Mouse (Mus musculus) cerebellum, postnatal 36 days (tissue): ENCODE data around the gene Arhgap21.
A peak's percentile ranks its signal among the peaks of the same experiment; 100 is the strongest.

Experiments
- DNase-seq, 2 experiments: peaks; one replicate each; pipeline ENCODE4 v3.0.0; 2021 to 2022; ENCODE audit warnings: mixed read lengths in 2 of 2

The Arhgap21 gene

DNA sequence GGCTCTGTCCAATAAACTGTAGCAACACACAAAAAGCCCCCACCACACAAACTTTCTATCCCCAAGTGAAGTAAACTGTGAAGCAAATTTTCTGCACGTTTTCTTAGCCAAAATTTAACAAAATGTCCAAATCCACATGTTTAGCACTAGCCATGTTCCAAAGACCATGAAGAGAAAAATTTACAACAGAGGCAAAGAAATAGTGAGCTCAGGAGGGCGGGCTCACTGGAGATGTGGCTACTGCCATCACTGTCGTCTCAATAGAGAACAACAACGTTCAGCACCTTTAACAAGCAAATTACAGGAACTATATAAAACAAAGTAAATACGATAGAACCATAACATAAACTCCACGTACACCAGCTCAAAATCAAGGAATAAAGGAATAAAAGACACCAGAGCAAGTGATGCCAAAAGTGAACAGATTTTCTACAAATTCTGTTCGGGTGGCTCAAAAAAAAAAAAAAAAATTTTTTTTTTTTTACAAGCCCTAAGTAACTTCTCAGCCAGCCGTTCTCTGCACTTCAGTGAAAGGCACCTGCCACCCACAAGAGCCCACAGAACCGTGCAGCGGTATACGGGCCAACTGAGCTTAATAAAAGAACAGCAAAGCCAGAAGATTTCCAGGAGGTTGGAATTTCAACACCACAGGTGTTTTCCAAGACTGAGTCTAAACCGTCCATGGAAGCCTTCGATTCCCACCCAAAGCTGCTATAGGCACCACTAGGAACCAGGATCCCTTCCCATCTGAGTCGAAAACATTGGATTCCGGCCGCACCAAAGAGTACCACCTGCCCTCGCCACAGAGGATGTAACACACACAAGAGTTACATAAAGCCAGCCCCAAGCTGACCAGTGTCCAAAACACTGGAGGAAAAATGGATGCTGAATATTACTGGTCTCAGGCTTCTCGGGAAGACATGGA lies 2.2 kb downstream of the Arhgap21 start:
- peak in 1 of 2 experiments; percentile 64 for DNase-seq

DNA sequence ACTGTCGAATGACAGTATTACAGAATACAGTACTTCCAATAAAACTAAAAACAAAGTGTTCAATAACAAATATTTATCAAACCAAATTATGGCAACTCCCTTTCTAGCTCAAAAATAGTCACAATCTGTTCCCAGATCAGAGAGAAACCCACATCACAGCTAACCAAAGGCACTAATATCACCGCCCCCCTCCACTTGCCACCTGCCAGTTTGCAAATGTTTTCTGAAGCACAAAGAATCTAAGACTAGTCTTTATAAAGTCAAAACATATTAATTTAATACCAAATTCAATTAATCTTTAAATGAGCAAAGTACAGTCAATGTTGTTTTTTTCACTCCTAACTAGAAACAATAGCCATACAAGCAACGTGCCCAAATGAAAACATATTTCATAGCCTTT lies 3.3 kb downstream of the Arhgap21 start:
- DNase-seq = no peak

DNA sequence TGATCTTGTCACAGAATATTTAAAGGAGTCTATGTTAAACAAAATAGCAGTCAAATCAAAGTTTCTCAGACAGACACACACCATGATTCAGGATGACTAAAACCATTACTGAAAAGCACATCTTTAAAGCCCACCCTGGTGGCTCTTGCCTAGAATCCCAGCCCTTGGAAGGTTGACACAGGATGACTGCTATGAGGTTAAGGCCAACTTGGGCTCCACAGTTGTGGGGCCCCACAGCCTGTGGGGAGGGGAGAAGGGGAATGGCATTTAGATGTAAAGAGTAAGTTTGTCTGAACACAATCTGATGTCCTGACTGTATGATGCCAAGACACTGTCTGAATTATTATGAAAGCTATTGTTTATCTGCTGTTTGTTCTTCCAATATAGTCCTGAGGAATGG lies 4.2 kb downstream of the Arhgap21 start:
- no peak for DNase-seq

DNA sequence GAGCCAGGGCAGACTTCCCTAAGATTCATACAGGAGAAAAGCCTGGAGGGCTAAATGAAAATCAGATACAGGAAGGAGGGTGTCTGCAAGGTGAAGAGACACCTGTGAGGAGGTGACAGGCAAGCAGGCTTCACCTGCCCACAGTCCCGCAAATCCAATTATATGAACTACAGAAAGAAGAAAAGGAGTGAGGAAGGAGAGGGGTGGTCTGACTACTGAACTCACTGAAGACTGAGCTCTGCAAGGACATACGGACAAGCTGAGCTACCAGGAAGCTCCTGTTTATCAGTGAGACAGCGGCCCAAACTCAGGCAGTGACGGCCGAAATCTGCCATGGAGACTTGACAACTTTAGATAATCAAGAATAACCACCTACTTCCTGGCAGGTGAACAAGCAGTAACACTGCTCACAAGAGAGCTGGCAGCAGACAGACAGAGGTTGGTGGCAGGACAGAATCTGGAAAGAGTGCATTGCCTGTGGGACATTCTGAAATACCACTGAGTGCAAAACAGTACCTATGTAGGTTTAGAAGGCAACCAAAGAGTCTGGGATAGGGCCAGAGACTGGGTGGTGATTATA lies 5.4 kb downstream of the Arhgap21 start:
- peak in 1 of 2 experiments; percentile 50 for DNase-seq

DNA sequence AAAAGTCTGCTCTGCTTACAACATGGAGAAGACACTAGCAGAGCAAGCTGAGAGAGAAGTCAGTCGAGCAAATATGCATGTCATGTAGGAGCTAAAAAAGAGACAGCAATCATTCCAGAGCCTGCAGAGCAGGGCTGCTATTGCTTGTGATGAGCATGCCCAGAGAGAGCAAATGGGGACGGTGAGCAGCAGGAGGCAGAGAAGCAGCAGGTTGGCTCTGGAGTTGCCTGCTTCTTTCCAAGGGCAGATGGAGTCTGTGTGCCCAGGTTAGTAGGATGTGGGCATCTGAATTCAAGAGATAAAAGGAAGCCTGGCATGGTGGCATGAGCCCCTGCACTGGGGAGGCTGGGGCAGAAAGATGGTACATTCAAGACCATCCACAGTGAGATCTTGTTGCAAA lies 6.4 kb downstream of the Arhgap21 start:
- DNase-seq = peak; percentile 89 to 92

DNA sequence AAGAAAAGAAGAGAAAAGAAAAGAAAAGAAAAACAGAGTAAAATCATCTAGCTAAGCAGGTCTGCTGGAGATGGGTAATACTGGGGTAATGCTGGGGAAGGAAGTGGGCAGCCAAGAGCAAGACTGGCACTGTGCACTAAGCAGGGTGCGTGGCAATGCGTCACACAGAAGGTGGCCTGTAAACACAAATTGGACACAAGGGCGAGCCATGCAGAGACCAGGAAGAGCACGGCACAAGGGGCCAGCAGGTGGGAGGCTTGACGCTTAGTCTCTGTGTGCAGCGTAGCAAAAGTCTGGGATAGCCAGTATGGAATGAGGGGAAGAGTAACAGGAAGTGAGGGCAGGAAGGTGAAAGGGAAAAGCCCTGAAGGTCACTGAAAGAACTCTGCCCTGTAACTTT lies 6.9 kb downstream of the Arhgap21 start:
- peak; percentile 60 to 72 for DNase-seq

DNA sequence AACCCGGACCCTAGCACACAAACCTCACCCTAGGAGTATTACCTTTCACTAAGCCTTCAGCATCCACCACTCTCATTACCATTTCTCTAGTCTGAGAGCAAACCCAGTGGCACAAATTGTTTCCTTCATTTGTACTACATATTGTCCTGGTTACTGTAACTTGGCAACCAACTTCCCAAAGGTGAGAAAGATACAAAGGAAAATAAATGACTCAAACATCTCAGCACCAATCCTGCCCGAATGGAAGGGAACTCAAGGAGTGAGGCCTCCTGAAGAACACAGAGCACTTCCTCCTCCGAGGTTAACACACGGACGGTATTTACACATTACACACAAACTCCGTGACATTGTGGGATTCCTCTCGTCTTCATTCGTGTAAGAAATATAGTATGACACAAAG lies 7.4 kb downstream of the Arhgap21 start:
- no peak for DNase-seq

DNA sequence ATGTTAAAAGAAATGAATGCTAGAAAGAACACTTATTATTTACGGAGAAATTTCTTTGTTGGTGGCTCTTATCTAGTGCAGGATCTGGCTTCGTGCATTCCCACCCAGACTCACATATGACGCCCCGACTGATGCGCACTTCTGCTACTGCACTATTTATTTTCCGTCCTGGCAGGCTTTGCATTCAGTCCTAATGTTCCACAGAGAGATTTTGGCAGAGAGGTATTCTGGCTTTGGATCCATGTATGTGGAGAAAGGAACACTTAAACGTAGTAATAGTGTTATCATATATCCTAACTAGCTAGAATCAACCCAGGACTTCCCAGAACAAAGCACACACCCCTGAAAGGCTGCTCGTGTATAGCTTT lies 8.0 kb downstream of the Arhgap21 start:
- DNase-seq = no peak

DNA sequence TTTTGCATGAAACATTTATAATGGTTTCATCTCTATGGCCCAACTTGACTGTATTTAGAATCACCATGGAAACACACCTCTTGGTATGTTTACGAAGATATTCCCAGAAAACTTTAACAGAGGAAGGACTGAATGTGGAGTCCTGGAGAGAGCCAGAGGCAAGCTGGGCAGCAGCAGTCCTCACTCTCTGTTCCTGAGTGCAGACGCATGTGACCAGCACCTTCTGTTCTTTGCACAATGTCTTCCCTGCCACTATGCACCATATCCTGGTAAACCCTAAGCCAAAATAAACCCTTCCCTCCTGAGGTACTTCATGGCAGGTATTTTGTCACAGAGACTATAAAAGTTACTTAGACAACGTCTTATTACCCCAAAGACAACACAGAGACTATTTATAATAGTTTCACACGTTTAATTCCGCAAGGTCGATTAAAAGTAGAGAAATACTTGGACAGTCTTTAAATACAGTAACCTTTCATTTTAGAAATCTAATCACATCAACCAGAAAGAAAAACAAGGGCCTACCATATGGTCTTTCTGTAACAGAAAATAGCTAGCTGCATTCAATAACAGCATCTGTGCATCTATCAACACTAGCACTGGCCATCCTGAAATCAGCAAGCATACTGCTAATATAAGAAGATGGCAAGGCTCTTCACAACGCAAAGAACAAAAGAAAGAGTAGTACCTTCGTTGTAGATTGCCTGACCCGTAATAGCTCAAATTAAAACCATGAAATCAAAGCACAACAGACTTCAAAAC lies 8.6 kb downstream of the Arhgap21 start:
- peak in 1 of 2 experiments; percentile 26 for DNase-seq

DNA sequence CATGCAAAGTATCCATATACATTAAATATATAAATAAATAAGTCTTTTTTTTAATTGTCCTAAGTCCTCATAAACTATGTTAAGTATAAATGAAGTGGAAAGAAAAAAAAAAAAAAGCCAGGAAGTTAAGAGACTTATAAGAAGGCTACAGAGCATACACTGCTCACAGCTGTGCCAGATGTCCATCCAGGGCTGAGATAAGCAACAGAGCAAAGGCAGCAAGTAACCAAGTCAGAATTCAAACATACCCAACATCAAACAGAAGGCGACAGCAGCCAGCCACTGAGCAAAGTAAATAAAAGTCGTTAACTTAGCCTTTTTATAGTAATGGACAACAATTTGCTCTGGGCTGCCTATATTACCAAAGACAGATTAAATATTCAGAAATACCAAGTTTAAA lies 9.6 kb downstream of the Arhgap21 start:
- DNase-seq = no peak

DNA sequence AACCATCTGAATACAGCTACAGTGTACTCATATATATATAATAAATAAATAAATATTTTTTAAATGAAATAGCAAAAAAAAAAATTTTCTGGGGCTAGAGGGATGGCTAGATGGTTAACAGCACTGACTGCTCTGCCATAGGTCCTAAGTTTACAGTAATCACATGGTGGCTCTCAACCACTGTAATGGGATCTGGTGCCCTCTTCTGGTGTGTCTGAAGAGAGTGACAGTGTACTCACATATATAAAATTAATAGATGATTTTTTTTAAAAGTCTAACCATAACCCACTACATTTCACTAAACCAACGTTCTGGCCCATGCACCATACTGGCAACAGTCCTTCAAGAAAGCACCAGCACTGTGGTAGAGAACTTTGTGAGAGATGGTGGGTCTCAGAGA lies 10.7 kb downstream of the Arhgap21 start:
- no peak for DNase-seq

DNA sequence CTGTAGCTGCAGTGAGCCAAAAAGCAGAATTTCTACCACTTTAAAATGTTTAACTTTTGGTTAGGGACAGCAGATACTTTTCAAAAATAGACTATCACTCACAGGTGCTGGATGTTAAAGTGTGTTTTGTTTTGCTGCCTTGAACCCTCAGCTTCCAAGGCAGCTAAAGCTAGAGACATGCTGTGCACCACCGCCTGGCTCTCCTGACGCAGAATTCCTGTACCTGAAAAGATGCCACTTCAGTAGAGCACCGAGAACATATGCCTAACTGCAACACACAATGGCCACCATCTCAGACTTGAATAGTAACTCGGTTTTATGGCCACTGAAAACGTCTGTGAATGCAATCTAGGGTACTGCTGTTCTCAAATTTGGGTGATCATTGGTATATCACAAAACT lies 12.0 kb downstream of the Arhgap21 start:
- DNase-seq = no peak

DNA sequence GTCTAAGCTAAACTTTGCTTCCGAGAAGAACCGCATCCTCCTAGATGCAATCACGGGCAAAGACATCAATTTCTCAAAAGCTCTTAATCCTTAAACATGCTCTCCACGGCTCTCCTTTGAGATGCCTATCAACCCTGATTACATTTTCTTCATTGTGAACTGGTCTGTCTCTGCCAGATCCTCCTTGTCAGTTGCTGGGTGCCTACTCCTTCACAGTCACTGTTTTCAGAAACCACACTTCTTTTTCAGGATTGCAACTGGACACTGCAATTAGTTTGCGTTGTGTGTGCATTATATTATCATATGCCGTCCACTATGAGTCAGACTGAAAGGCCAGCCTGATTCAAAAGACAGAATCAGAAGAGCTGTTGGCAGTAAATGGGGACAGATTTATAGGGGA lies 12.7 kb downstream of the Arhgap21 start:
- no peak for DNase-seq

DNA sequence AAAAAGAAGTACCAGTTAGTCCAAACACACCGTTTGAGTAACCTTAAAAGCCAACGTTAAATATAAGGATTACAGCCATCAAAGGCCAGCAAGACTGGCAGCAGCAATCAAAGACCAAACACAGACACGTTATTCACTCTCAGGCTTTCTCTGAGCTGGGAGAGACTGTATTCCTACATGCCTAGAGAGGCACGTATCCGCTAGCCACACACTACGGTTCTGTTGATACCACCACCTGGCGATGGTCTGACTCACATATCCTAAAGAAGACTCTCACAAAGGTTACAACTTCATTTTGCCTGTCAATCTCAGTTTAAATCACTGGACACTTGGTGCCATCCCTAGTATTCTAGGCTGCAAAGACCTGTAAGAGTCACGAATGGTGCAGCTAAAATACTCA lies 13.3 kb downstream of the Arhgap21 start:
- DNase-seq = no peak

DNA sequence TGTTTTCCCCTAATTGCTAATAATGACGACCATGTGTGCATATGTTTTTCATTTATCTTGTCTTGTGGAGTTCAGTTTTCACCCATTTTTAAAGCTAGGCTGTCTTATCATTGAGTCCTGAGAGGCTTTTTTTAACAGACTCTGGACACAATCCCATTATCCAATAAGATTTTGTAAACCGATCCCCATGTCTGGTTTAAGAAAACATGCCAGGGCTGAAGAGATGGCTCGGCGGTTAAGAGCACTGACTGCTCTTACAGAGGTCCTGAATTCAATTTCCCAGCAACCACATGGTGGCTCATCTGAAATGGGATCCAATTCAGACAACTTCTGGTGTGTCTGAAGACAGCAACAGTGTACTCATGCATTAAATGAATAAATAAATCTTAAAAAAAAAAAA lies 16.0 kb downstream of the Arhgap21 start:
- no peak for DNase-seq

DNA sequence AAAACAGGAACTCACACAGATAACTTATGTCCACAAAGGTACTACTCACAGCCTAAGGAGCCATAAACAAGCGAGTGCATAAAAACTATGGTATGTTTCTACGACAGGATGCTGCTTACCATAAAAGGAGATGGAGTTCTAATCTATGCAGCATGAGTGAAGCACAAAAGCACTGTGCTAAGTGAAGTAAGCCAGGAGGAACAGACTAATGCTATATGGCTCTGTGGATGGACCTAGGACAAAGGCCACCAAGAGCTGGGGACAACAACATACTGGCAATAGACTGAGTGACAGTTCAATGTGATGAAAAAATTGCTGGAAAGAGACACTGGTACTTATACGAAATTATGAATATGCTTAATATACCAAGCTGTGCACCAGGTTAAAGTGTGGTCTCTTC lies 19.5 kb downstream of the Arhgap21 start:
- DNase-seq = no peak

DNA sequence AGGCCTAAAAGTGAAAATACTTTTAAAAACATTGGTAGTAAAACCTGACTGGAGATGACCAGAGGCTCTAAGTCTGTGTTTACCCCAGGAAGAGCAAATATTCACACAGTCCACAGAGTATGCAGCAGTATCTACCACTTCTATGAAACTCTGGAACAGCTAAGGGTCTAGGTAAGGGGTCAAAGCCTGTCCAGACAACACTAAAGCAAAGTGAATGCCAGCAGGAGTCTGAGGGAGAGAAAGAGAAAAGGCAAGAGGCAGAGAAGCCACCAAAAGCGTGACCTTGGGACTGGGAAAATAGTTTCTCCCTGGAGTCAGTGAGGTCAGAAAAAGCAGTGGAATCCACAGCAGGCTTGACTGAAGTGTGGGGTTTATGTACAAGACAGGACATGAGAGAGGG lies 21.6 kb downstream of the Arhgap21 start:
- no peak for DNase-seq

DNA sequence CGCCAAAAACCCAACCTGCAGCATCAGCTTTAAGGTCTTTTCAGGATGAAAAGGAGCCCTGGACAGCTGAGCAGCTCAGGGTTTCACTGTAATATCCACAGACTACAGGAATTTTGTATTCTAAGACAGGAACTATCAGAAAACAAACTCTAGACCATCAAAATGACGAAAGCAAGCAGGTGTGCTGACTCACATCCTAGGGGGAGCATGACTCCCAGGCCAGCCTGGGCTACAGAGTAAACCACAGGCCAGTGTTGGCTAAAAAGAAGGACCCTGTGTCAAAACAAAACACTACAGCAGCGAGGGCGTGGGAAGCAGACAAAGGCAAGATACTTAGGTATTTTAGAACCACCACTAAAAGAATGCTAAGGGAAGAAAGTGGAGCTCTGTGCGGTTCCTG lies 23.1 kb downstream of the Arhgap21 start:
- no peak for DNase-seq

DNA sequence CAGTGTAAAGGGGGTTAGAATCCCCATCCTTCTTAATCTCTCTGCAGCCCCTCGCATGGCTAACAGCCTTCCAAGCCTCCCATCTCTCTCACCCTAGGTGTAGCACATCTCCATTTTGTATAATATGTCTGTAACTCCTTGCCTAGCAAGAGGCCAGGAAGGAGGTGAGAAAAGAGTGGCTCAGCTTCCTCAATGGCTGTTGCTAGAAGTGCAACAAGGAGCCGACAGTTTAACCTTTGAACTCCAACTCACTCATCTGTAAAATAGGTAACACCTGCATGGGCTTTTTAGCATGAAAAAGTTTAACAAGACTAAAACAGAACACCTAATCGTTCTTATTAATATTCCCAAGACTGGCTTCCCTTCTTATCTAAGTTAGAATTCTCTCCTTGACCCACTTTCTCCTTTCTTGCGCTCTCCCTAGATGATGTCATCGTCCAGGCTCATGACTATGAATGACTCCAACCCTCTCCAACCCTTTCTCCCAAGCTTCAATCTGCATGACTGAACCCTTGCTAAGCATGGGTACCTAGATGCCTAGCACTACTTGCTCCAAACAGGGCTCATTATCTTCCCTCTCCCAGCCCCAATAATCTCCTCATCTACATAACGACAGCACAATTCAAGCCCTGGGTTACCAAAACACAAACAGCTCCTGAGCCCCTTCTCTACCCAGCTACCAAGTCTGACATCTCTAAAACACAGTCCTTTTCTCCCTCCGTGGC lies 24.8 kb downstream of the Arhgap21 start:
- DNase-seq = no peak

DNA sequence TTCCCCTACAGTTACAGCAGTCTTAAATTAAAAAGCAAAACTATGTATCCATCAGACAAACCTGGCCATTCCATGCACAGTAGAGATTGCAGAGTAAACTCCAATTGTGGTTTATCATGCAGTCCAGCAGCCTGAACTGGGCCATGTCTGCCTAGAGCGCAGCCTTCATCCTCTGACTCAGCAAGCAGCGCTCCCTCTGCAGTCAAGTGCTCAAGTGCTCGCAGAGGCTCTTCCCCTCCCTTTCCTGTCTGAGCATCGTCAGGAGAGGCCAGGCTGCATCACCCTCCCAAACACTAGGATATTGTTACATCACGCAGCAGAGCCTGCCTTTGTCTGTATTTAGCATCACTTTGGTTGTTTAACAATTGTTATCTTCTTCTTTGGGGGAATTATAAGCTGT lies 25.5 kb downstream of the Arhgap21 start:
- peak; percentile 40 to 55 for DNase-seq

DNA sequence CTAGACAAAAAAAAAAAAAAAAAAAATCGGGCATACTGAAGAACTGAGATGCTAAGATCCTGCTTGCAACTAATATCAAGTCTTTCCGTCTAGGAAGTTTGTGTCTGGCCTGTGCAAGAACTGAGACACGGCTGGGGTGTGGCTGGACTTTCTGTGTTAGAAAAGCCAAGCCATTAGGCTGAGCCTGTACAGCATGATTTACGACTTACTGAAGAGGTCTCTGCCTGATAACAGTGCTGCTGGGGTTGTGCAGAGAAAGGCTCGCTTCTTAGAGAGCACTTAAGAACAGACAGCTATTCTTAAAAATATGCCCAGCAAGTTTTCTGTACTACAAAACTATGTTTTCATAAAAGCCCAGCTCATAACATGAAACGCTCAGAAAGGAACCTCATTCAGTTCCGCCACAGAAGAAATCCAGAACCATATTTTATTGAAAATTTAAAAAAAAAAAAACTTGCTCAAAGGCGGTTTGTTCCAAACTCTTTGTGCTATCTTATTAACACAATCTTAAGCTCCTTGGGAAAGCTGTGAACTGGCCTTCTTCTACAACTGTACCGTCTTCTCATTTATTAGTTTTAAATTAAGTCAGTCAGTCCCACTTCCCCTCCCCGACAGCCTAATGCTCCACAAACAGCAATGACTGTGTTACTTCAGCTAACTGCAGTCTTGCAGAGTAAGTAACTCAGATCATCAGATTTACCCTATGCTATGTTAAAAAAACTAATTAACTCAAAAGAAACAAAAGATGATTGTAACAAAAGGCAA lies 26.1 kb downstream of the Arhgap21 start:
- no peak for DNase-seq

DNA sequence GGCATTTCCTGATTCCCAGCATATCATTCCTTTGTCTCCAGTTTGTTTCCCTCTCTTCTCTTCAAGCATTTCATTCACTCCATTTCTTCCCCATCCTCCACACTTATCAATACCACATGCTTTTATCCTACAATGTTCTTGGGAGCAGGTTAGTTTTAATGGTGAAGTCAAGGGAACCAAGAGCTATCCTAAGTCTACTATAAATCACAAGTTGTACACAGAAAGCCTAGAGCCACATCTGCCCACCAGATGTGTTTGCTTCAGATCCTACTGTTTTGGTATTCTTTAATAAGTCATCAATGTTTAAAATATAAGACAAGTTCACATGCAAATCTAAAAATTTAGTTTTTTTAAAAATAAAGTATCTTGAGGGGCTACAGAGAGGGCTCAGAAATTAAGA lies 27.6 kb downstream of the Arhgap21 start:
- DNase-seq = no peak
